Mouse (Mus musculus) WW6 (cell line): ENCODE measurements around the gene Zfp946.

Source experiments
- DNase-seq: peaks from one replicate; pipeline ENCODE4 v3.0.0-alpha.2; 2013; ENCODE audit warnings: low read depth, low spot score

Gene Zfp946

GRCm38 (mm10) chr17:22423952-22424617 is at the start of gene Zfp946:
Gene Zfp946 (plus strand): TSS chr17:22424222.
- DNase-seq = peak; percentile 69

DNA sequence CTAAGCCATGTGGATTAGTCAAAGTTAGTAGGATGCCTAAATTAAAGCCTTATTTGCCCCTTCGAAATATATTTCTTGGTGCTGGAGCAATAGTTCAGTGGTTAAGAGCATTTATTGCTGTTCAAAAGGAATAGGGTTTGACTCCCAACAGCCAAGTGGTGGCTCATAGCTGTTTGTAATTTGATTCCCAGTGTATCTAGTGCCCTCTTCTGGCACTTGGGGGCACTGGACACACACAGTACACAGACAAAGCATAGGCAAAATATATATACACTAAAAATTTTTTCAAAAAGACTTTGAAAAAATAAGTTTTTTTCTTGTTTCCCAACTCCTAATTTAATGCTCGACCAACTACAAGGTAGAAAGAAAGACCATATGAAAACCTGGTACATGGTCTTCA is 13.3 kb upstream of the Zfp946 start:
- DNase-seq = no peak

DNA sequence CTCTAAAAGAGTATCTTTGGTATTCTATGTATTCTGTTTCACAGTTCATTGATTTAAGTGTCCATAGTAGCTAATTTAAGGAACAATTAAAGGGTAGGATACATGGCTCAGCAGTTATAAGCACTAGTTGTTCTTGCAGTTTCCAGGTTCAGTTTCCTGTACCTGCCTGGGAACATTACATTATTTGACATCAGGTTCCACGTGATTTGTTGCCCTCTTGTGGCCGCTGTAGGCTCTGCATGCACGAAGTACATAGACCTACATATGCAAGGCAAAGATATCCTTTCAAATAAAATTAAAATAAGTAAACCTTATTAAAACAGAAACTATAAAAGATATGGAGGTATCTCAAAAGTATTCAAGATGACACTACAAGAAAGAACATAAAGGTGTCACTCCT is 6.5 kb upstream of the Zfp946 start:
- DNase-seq = no peak

- no peak for DNase-seq
Observed at GRCm38 (mm10) chr17:22424636-22425354, 773 bp downstream of the Zfp946 start.

- no peak for DNase-seq
Observed at GRCm38 (mm10) chr17:22447684-22448083, 23.7 kb downstream of the Zfp946 start.

DNA sequence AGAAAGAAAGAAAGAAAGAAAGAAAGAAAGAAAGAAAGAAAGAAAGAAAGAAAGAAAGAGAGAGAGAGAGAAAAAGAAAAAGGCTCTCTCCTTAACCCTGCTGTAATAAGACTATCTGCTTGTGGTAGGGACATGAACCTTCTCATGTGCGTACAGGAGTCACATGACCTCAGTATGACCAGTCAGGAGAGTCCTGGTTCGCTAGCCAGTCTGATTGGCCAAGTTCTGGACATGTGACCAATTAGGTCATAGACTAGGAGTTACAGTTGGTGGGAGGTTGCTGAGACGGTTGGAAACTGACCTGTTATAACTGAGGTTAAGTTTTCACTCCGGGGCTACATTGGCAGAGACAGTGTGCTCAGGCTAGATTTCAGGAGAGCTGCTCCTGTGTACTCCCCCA is 73.1 kb downstream of the Zfp946 start:
- DNase-seq = no peak
